Mouse (Mus musculus): Measurements from ENCODE around the gene Cdkn2aip. TPM values are rescaled to one million over a fixed set of nuclear protein-coding genes. Genes with fewer than 3 reads are reported as not detected.

The Cdkn2aip gene
- total RNA-seq (2023) = 41.5 TPM

GRCm38 (mm10) chr8:47713761-47714745 is at the start of gene Cdkn2aip:
Gene Cdkn2aip (minus strand): TSS chr8:47713932.

GRCm38 (mm10) chr8:47674777-47675710 is 38.7 kb downstream of the Cdkn2aip start, which contains the start of gene Ing2:
Gene Ing2 (minus strand): TSS chr8:47675556.

Other genes with a start within 250 kb of the Cdkn2aip start
- 38.3 TPM for gene Trappc11, start 180.5 kb downstream of the Cdkn2aip start, total RNA-seq (2023)
- gene Rwdd4a, start 180.3 kb downstream of the Cdkn2aip start, total RNA-seq (2023) = 30.7 TPM
- gene Ing2, start 38.4 kb downstream of the Cdkn2aip start, total RNA-seq (2023) = 21.6 TPM
- not detected for gene Cldn24, start 108.2 kb upstream of the Cdkn2aip start, total RNA-seq (2023)
- not detected for gene Cldn22, start 110.5 kb upstream of the Cdkn2aip start, total RNA-seq (2023)